Mouse (Mus musculus): ENCODE results near the gene Zbtb40. TPM values are rescaled to one million over a fixed set of nuclear protein-coding genes. Genes with fewer than 3 reads are reported as not detected.

Zbtb40 gene
- polyA plus RNA-seq, 2 experiments: 1.4 to 1.8 TPM

DNA sequence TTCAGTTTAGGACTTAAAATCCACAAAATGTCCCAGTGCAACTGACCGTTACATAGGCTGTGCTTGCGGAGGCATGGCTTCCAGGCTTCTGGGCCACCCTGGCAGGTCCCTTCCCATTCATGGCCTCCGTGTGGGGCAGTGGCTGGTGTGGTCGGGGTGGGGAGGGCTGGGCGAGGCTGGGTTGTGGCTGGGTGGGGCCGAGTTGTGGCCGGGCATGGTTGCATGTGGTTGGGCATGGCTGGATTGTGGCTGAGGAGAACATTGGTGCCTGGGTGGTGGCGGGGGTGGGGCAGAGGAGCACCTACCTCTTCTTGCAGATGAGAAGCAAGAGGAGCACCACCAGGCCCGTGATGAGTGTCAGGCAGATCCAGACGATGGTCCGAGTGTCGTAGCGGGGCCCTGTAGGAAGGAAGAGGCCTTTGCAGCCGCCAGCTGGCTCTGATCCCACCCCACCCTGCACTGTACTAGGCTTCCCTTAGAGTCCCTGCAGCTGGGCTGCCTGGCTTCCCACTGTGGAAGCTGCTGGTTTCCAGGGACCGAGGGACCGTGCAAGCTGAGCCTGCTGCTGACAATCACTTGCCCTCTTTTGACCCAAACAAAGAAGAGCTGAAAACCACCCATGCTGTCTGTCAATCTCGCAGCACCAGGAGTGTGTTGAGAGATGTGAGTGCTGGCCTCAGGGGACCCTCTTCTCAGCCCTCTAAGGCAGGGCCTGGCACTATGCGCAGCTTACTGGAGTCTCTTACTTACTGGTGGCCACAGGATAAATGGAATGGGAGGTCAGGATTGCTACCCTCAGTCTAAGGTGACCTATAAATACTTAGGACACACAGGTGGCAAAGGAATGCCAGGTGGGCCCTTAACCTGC, 113.6 kb downstream of the Zbtb40 start:
- no peaks in the 10 kb centered on the region for H3K9me3 ChIP-seq (ENCODE audit: control insufficient read depth, low read length)
- DNase-seq (ENCODE audit: low read depth in 3 of 3, low spot score in 3 of 3) (no peak), ATAC-seq (ENCODE audit: insufficient read depth) (peak; percentile 19; the same call in 1 of the 2 replicates)
- no peak overlapping the region for H3K27ac ChIP-seq
- H3K4me2 ChIP-seq (ENCODE audit: low read depth): peak overlapping the region; percentile 24; the same call in 1 of the 2 replicates
- no peak overlapping the region for H3K9ac ChIP-seq (replicated peaks)
- H3K4me1 ChIP-seq (replicated peaks; ENCODE audit: control insufficient read depth in 2 of 2, insufficient read depth in 2 of 2, low read length in 1 of 2): peaks cover 6 to 7% of the 10 kb centered on the region in 2 experiments; a peak in 3 of 4 replicates
- H3K36me3 ChIP-seq (replicated peaks; ENCODE audit: control insufficient read depth, insufficient read depth, low read depth): no peaks in the 10 kb centered on the region
- TF ChIP-seq CTCF (IDR thresholded peaks at IDR 0.05; ENCODE audit: low read depth) (no peak), EP300 (IDR thresholded peaks at IDR 0.05; ENCODE audit: low read depth) (no peak)
- 37% methylated on average over 18 of the region's 18 CpGs for WGBS (ENCODE audit: insufficient replicate concordance)
- no peaks in the 10 kb centered on the region for H3K27me3 ChIP-seq (ENCODE audit: control insufficient read depth, insufficient read depth, low read length)
- H3K4me3 ChIP-seq (ENCODE audit: insufficient read depth in 1 of 2, low read depth in 2 of 2, low read length in 2 of 2): no peak overlapping the region

DNA sequence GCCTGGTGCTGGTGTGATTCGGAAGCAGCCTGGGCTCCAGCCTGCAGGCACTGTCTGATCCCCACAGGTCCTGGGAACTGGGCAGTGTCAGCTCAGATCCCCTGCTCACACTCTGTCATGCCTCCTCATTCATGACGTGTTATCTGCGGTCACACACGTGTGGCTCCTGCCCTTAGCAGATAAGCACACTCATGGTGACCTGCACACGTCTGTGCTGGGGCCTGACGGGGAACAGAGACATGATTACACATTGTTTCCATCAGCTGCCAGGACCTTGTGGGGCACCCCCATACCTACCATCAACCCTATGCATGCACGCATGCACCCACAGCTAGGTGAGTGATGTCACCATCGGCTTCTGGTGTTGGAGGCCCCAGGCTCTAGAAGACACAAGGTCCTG, 118.1 kb downstream of the Zbtb40 start:
- H3K27ac ChIP-seq: peak overlapping the region; percentile 47; the same call in 1 of the 2 replicates

More for the DNA sequence above, 118.1 kb downstream of the Zbtb40 start:
- H3K36me3 ChIP-seq (replicated peaks; ENCODE audit: control insufficient read depth, insufficient read depth, low read depth): no peaks in the 10 kb centered on the region
- H3K4me2 ChIP-seq (ENCODE audit: low read depth): no peak overlapping the region
- H3K9ac ChIP-seq (replicated peaks): no peak overlapping the region
- DNase-seq (ENCODE audit: low read depth in 3 of 3, low spot score in 3 of 3) (peak; percentile 67 to 72 (median 69)), ATAC-seq (ENCODE audit: insufficient read depth) (peak; percentile 96)
- H3K4me3 ChIP-seq (ENCODE audit: insufficient read depth in 1 of 2, low read depth in 2 of 2, low read length in 2 of 2): no peak overlapping the region
- no peaks in the 10 kb centered on the region for H3K9me3 ChIP-seq (ENCODE audit: control insufficient read depth, low read length)
- H3K4me1 ChIP-seq (replicated peaks; ENCODE audit: control insufficient read depth in 2 of 2, insufficient read depth in 2 of 2, low read length in 1 of 2): peaks cover 9 to 10% of the 10 kb centered on the region in 2 experiments; a peak in 3 of 4 replicates
- peaks cover 5% of the 10 kb centered on the region; the same call in 1 of the 2 replicates for H3K27me3 ChIP-seq (ENCODE audit: control insufficient read depth, insufficient read depth, low read length)
- peak; percentile 90 for TF ChIP-seq EP300 (IDR thresholded peaks at IDR 0.05; ENCODE audit: low read depth)
- TF ChIP-seq CTCF (IDR thresholded peaks at IDR 0.05; ENCODE audit: low read depth): no peak
- 25% methylated on average over 8 of the region's 8 CpGs for WGBS (ENCODE audit: insufficient replicate concordance)

Other genes starting within 250 kb of the Zbtb40 start
- gene Ephb2, start 212.8 kb downstream of the Zbtb40 start, polyA plus RNA-seq (2012; rRNA removed): 0.41 and 0.47 TPM in 2 replicates
- gene Ephb2, start 212.8 kb downstream of the Zbtb40 start, polyA plus RNA-seq (2014; fragmentation: Nextera tagmentation; extraction: Ambion mirVana): 0.11 and 0.17 TPM in 2 replicates
- 57.9 and 67.0 TPM in 2 replicates for gene C1qb, start 162.6 kb downstream of the Zbtb40 start, polyA plus RNA-seq (2012; rRNA removed)
- 96.9 and 100 TPM in 2 replicates for gene C1qb, start 162.6 kb downstream of the Zbtb40 start, polyA plus RNA-seq (2014; fragmentation: Nextera tagmentation; extraction: Ambion mirVana)
- gene C1qc, start 155.7 kb downstream of the Zbtb40 start, polyA plus RNA-seq (2012; rRNA removed): 34.1 and 37.4 TPM in 2 replicates
- 46.5 and 50.2 TPM in 2 replicates for gene C1qc, start 155.7 kb downstream of the Zbtb40 start, polyA plus RNA-seq (2014; fragmentation: Nextera tagmentation; extraction: Ambion mirVana)
- gene C1qa, start 150.0 kb downstream of the Zbtb40 start, polyA plus RNA-seq (2012; rRNA removed): 23.8 and 26.4 TPM in 2 replicates
- 40.9 and 41.0 TPM in 2 replicates for gene C1qa, start 150.0 kb downstream of the Zbtb40 start, polyA plus RNA-seq (2014; fragmentation: Nextera tagmentation; extraction: Ambion mirVana)
- gene Epha8, start 92.0 kb downstream of the Zbtb40 start, polyA plus RNA-seq (2012; rRNA removed): 0.25 and 0.28 TPM in 2 replicates
- 0.04 and 0.08 TPM in 2 replicates for gene Epha8, start 92.0 kb downstream of the Zbtb40 start, polyA plus RNA-seq (2014; fragmentation: Nextera tagmentation; extraction: Ambion mirVana)
- 0.16 and 0.25 TPM in 2 replicates for gene Wnt4, start 228.7 kb upstream of the Zbtb40 start, polyA plus RNA-seq (2012; rRNA removed)
- 0.09 and 0.14 TPM in 2 replicates for gene Wnt4, start 228.7 kb upstream of the Zbtb40 start, polyA plus RNA-seq (2014; fragmentation: Nextera tagmentation; extraction: Ambion mirVana)